Mouse (Mus musculus): ENCODE measurements at regions not wholly inside any gene's neighbourhood (a gene's known extent, or its start where the extent isn't known, plus 50 kb on each side); places are given as distances from the start of the nearest gene placed in this dataset.

DNA sequence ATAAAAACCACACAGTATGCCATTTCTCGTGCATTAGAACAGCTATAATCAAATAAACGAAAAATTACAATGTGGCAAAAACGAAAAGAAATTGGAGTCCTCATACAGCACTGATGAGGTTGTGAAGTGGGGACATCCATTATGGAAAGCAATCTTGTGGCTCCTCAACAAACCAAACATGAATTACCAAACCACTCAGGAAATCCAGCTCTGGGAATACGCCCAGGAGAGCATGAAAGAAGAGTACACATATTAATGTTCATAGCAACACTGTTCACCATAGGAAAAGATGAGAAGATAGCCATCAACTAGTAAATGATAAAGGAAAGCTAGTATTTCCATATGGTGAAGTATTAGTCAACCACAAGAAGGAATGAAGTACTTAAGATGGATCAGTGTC lies 68.3 kb upstream of the Ptgfr start:
- no peak for TF ChIP-seq CTCF (IDR thresholded peaks at IDR 0.05; ENCODE audit: low read depth, low read length)
- no peak for TF ChIP-seq POLR2A (IDR thresholded peaks at IDR 0.05; ENCODE audit: borderline replicate concordance, low read depth, low read length)

All from bone marrow macrophage, adult 2 months (primary cell).